Mouse (Mus musculus) adrenal gland (tissue): ENCODE results near the gene Cltb.

Source experiments
- intact Hi-C: fragments of 180-260 bp; cut with DNase I; formaldehyde crosslinking; loops from one replicate; pipeline ENCODE4 v1.15.1; 2025
- microRNA-seq, 2 experiments: library from miRNA; unstranded; fragments of <30 nt; microRNA quantifications; one replicate each; pipeline ENCODE4; 2019

The Cltb gene

GRCm38 (mm10) chr13:54564232-54565200 is 46.6 kb downstream of the Cltb start:
- intact Hi-C loops = no loop called here

- intact Hi-C loops = no loop called here
Measured at GRCm38 (mm10) chr13:54562562-54562961, 48.6 kb downstream of the Cltb start.

GRCm38 (mm10) chr13:54560608-54561007 is 50.5 kb downstream of the Cltb start:
- intact Hi-C loops = no loop called here

GRCm38 (mm10) chr13:54559656-54560055 is 51.5 kb downstream of the Cltb start:
- intact Hi-C loops = no loop called here

GRCm38 (mm10) chr13:54557652-54558051 is 53.5 kb downstream of the Cltb start:
- intact Hi-C loops = no loop called here

GRCm38 (mm10) chr13:54556796-54557195 is 54.3 kb downstream of the Cltb start:
- intact Hi-C loops = no loop called here

GRCm38 (mm10) chr13:54556176-54556575 is 55.0 kb downstream of the Cltb start:
- intact Hi-C loops = no loop called here

GRCm38 (mm10) chr13:54548036-54548435 is 63.1 kb downstream of the Cltb start:
- intact Hi-C loops = no loop called here

Small RNA genes within 50 kb of the gene (microRNA-seq; reads per million reads assigned to microRNA genes)
- gene Gm24195 = 0 reads per million in 2 experiments
